In genomic region chr3:79071561-79071960, GRCm38 (mm10) we compare ENCODE assay signal across 8 mouse cellular contexts.
A peak's percentile ranks its signal among the peaks of the same experiment; 100 is the strongest.
DNase-seq lines count a peak whose midpoint lies in the region; ATAC-seq and TF ChIP-seq lines count a peak whose summit lies in the region.
"Had no signal": no experiment of that assay in that cellular context is flagged by ENCODE, and none has a peak within 500 bp of the region (broad histone marks: within the 10 kb centered on the region; RNA-seq: fewer than 3 reads in every experiment).

No protein-coding gene starts in this region.

- no peak for TF ChIP-seq CTCF in midbrain, postnatal 0 days (IDR thresholded peaks at IDR 0.05)

- no peaks in the 10 kb centered on the region for H3K27me3 ChIP-seq in embryonic facial prominence, embryonic 12.5 days
- H3K27me3 ChIP-seq in midbrain, postnatal 0 days (ENCODE audit: insufficient read depth, low read length): no peaks in the 10 kb centered on the region

- no peak overlapping the region for H3K4me2 ChIP-seq in embryonic facial prominence, embryonic 12.5 days (replicated peaks)
- H3K4me2 ChIP-seq in midbrain, postnatal 0 days (ENCODE audit: low read depth, low read length, poor library complexity, severe bottlenecking): no peak overlapping the region

- no peak overlapping the region for H3K4me3 ChIP-seq in embryonic facial prominence, embryonic 12.5 days
- H3K4me3 ChIP-seq in midbrain, postnatal 0 days (ENCODE audit: low read depth, low read length): no peak overlapping the region

- peak; percentile 2 for DNase-seq in retina, postnatal 1 day
- DNase-seq in retina, embryonic 14.5 days (ENCODE audit: low spot score): no peak
- no peak for DNase-seq in midbrain, postnatal 0 days (ENCODE audit: low spot score)
- no peak for DNase-seq in layer of hippocampus, postnatal 36 days
- DNase-seq: cerebellum, adult 9-11 months had no signal

- H3K4me1 ChIP-seq in embryonic facial prominence, embryonic 12.5 days: no peaks in the 10 kb centered on the region
- H3K4me1 ChIP-seq in midbrain, postnatal 0 days (ENCODE audit: insufficient read depth, low read length): no peaks in the 10 kb centered on the region

- peaks cover 25% of the 10 kb centered on the region for H3K36me3 ChIP-seq in embryonic facial prominence, embryonic 12.5 days
- peaks cover 33% of the 10 kb centered on the region for H3K36me3 ChIP-seq in midbrain, postnatal 0 days (ENCODE audit: insufficient read depth, low read length)

- no peak overlapping the region for H3K9ac ChIP-seq in embryonic facial prominence, embryonic 12.5 days
- H3K9ac ChIP-seq in midbrain, postnatal 0 days (replicated peaks; ENCODE audit: low read length, poor library complexity, severe bottlenecking): no peak overlapping the region

- no peak for ATAC-seq in embryonic facial prominence, embryonic 12.5 days (ENCODE audit: insufficient number of reproducible peaks, insufficient read depth, low FRiP score, low TSS enrichment)
- ATAC-seq in hematopoietic stem cell, adult 5-6 weeks (replicated peaks in 1 of 2; ENCODE audit: insufficient read depth in 1 of 2, low FRiP score in 2 of 2, low TSS enrichment in 1 of 2, low read depth in 1 of 2, poor library complexity in 2 of 2, severe bottlenecking in 2 of 2): peak; percentile 67 to 80; a peak in 3 of 4 replicates
- peak; percentile 60 for ATAC-seq in megakaryocyte progenitor cell, adult 5-6 weeks (replicated peaks; ENCODE audit: poor library complexity)
- ATAC-seq in midbrain, postnatal 0 days (ENCODE audit: low FRiP score): no peak

- peak overlapping the region; percentile 46; the same call in 1 of the 2 replicates for H3K27ac ChIP-seq in embryonic facial prominence, embryonic 12.5 days
- H3K27ac ChIP-seq in midbrain, postnatal 0 days (ENCODE audit: low read depth, low read length): no peak overlapping the region

- H3K9me3 ChIP-seq in embryonic facial prominence, embryonic 12.5 days: no peaks in the 10 kb centered on the region
- H3K9me3 ChIP-seq in midbrain, postnatal 0 days (ENCODE audit: low read length): no peaks in the 10 kb centered on the region

- 46% methylated on average over 6 of the region's 7 CpGs for WGBS in embryonic facial prominence, embryonic 12.5 days
- WGBS in midbrain, postnatal 0 days: 60% methylated on average over 5 of the region's 7 CpGs

Comparison
In these comparisons a context has a peak if more than half of its experiments do, and no peak if none do; other contexts are left out.
1. ATAC-seq: peak in hematopoietic stem cell, adult 5-6 weeks (2 of 2) and megakaryocyte progenitor cell, adult 5-6 weeks (single experiment); none in embryonic facial prominence, embryonic 12.5 days (single experiment) and midbrain, postnatal 0 days (single experiment).